Mouse (Mus musculus) kidney, embryonic 14.5 days (tissue): ENCODE measurements around the gene Ezr. TPM values are rescaled to one million over a fixed set of nuclear protein-coding genes. Genes with fewer than 3 reads are reported as not detected.
"Not testable (repeated sequence)": the region's sequence is repeated elsewhere in the genome, so short reads cannot be mapped to it uniquely, and the experiment has no call there.

ENCODE experiments used
- ATAC-seq: fragments of 200-750 bp; cut with Nextera tagmentation; 2 replicates; pipeline ENCODE4 v1.8.0; 2017; ENCODE audit warnings: moderate number of reproducible peaks, mild to moderate bottlenecking, moderate TSS enrichment, moderate library complexity; ENCODE audit not compliant: low FRiP score, low TSS enrichment
- H3K27ac ChIP-seq: fragments of 300-500 bp; sonication (generic); 2 replicates; pipeline ENCODE4 v1.5.1; 2014; ENCODE audit warnings: low read depth, mild to moderate bottlenecking, low read length, moderate library complexity, mixed read lengths
- H3K27me3 ChIP-seq: fragments of 300-500 bp; sonication (generic); 2 replicates; pipeline ENCODE4 v1.6.1; 2014; ENCODE audit warnings: mild to moderate bottlenecking, low read length; ENCODE audit not compliant: control insufficient read depth, insufficient read depth
- H3K36me3 ChIP-seq: fragments of 300-500 bp; sonication (generic); 2 replicates; pipeline ENCODE4 v1.6.1; 2014; ENCODE audit warnings: low read length, mixed read lengths; ENCODE audit not compliant: control insufficient read depth, insufficient read depth
- H3K4me1 ChIP-seq: fragments of 300-500 bp; sonication (generic); 2 replicates; pipeline ENCODE4 v1.6.1; 2014; ENCODE audit warnings: low read length, mixed read lengths; ENCODE audit not compliant: control insufficient read depth, insufficient read depth
- H3K4me2 ChIP-seq: fragments of 300-500 bp; sonication (generic); replicated peaks from 2 replicates; pipeline ENCODE4 v1.6.1; 2014; ENCODE audit warnings: low read depth, mild to moderate bottlenecking, low read length
- H3K4me3 ChIP-seq: fragments of 300-500 bp; sonication (generic); 2 replicates; pipeline ENCODE4 v1.5.1; 2014; ENCODE audit warnings: mild to moderate bottlenecking, low read length
- H3K9ac ChIP-seq: fragments of 300-500 bp; sonication (generic); 2 replicates; pipeline ENCODE4 v1.6.1; 2014; ENCODE audit warnings: low read depth, mild to moderate bottlenecking, low read length, moderate library complexity
- H3K9me3 ChIP-seq: fragments of 300-500 bp; sonication (generic); 2 replicates; pipeline ENCODE4 v1.6.1; 2016; ENCODE audit warnings: low read length; ENCODE audit not compliant: control insufficient read depth
- WGBS: fragments of 180-500 bp; shearing (Covaris S2); extraction: QIAGEN DNeasy Blood & Tissue Kit; methylation state at CpG from one replicate; pipeline ENCODE4 v1.1.7; 2014; 5-methylcytosine and 5-hydroxymethylcytosine counted together
- polyA plus RNA-seq: library from polyadenylated mRNA; unstranded; fragments of >200 nt; fragmentation: Nextera tagmentation; extraction: Ambion mirVana; gene quantifications from 2 replicates; pipeline ENCODE4 v1.2.1, GENCODE M21; 2014

Ezr gene
- polyA plus RNA-seq, 1 experiment from 2014 or later, result 158 TPM

- Histone ChIP-seq H3K9ac (no peak overlapping the region), H3K9me3 (no peaks in the 10 kb centered on the region), H3K4me2 (no peak overlapping the region), H3K36me3 (no peaks in the 10 kb centered on the region), H3K27me3 (no peaks in the 10 kb centered on the region), H3K4me3 (no peak overlapping the region), H3K4me1 (0 out of 2 replicates have a peak, but pooled peaks cover 3% of the 10 kb centered on the region), H3K27ac (no peak overlapping the region)
- ATAC-seq, result no peak
- 79% methylated on average over 12 of the region's 12 CpGs for WGBS
Measured at GRCm38 (mm10) chr17:6731634-6732033, 51.0 kb downstream of the Ezr start.

DNA sequence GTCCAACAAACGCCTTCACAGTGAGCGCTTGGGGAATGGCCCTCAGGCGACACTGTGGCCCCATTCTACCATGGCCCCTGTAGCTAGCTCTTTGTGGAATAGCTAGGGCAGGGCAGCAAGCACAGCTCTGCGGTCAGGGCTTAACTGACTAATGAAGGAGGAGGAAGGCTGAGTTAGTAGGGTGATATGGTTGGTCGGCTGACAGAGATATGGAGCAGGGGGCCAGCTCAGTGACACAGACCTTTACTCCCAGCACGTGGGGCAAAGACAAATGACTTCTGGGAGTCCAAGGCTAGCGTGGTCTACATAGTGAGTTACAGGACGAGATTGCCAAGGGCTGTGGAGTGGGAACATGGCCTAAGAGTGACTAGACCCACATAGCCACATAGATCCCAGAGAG, 51.5 kb downstream of the Ezr start:
- Histone ChIP-seq H3K9me3 (no peaks in the 10 kb centered on the region), H3K4me1 (0 out of 2 replicates have a peak, but pooled peaks cover 3% of the 10 kb centered on the region), H3K27ac (no peak overlapping the region), H3K36me3 (no peaks in the 10 kb centered on the region), H3K27me3 (no peaks in the 10 kb centered on the region), H3K4me3 (no peak overlapping the region), H3K9ac (no peak overlapping the region), H3K4me2 (no peak overlapping the region)
- ATAC-seq, result no peak
- 56% methylated on average over 8 of the region's 8 CpGs for WGBS

DNA sequence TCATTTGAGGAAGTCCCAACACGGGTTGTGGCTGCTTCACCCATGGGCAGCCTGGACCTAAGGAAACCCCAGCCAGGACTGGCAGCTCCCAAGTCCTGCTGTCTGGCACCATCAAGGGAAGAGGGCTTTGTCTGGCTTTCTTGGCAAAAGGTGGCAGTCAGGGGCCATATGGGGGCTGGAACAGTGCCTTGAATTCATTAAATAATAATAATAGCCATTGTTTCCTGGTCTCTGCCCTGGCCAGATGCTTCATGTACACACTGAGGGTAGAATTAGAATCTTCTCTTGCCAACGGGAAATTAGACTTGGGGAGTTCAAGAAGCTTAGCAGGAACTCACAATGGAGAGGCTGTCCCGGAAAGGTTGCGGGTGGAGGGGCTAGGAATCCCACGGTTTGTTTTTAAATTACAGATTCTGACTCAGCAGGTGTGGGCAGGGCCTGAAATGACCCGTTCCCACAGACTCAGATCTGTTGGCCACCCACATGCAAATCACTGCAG, 53.3 kb downstream of the Ezr start:
- H3K27me3 ChIP-seq, result no peaks in the 10 kb centered on the region
- H3K4me2 ChIP-seq, result no peak overlapping the region
- no peaks in the 10 kb centered on the region for H3K36me3 ChIP-seq
- no peaks in the 10 kb centered on the region for H3K9me3 ChIP-seq
- ATAC-seq, result no peak
- H3K4me3 ChIP-seq, result no peak overlapping the region
- H3K4me1 ChIP-seq, result 0 out of 2 replicates have a peak, but pooled peaks cover 3% of the 10 kb centered on the region
- 40% methylated on average over 6 of the region's 6 CpGs for WGBS
- H3K9ac ChIP-seq, result no peak overlapping the region
- no peak overlapping the region for H3K27ac ChIP-seq

DNA sequence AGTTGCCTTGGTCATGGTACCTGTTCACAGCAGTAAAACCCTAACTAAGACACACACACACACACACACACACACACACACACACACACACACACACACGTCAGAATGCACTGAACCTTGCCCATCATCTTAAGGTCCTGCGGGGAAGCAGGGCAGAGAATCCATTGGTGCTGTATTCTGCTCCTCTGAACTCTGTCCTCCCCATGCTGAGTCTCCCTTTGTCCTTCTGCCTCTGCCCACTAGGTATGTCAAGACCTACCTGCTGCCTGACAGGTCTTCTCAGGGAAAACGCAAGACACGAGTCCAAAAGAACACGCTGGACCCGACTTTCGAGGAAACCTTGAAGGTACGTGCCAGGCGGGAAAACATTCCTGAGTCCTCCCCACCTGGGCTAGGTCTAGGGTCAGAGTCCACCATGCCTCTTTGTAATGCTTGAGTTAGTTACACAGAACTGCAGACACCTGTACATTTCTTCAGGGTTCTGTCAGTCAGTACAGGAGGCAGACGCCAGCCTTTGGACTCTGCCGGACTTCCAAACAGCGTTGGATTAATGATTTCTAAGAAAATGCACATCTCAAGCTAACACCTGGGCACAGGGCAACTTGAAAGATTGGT, 54.5 kb downstream of the Ezr start:
- Histone ChIP-seq H3K4me1 (0 out of 2 replicates have a peak, but pooled peaks cover 3% of the 10 kb centered on the region), H3K9me3 (no peaks in the 10 kb centered on the region), H3K27ac (no peak overlapping the region), H3K27me3 (no peaks in the 10 kb centered on the region), H3K36me3 (no peaks in the 10 kb centered on the region), H3K4me3 (no peak overlapping the region), H3K9ac (no peak overlapping the region), H3K4me2 (no peak overlapping the region)
- ATAC-seq, result no peak; the same call in 1 of the 2 replicates
- 85% methylated on average over 12 of the region's 12 CpGs for WGBS

DNA sequence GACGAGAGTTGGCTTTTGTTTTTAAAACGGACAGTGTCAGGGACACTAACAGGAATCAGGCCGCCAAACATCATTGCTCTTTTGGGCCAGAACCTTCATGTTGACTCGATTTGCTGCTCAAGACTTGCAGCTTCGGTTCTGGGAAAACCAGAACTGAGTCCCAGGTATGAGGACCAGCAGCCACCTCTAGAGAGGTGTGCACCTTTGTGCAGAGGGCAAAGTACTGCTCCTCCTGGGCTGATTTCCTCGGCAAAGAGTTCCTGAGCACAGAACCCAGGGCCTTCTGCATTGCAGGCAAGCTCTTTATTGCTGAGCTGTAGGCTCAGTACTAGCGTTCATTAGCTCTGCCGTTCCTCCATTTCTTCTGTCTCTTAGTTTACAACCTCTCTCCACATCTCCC, 68.6 kb downstream of the Ezr start:
- H3K4me2 ChIP-seq, H3K27ac ChIP-seq, H3K4me3 ChIP-seq, H3K36me3 ChIP-seq, H3K4me1 ChIP-seq, ATAC-seq, H3K27me3 ChIP-seq, H3K9ac ChIP-seq, H3K9me3 ChIP-seq: not testable (repeated sequence)
- 74% methylated on average over 8 of the region's 8 CpGs for WGBS

GRCm38 (mm10) chr17:6713483-6713882, 69.1 kb downstream of the Ezr start:
- not testable (repeated sequence) for H3K9me3 ChIP-seq, ATAC-seq, H3K4me2 ChIP-seq, H3K27ac ChIP-seq, H3K4me1 ChIP-seq, H3K4me3 ChIP-seq, H3K36me3 ChIP-seq, H3K9ac ChIP-seq, H3K27me3 ChIP-seq
- 54% methylated on average over 2 of the region's 2 CpGs for WGBS

- H3K36me3 ChIP-seq, H3K4me2 ChIP-seq, H3K9ac ChIP-seq, H3K27me3 ChIP-seq, H3K27ac ChIP-seq, ATAC-seq, H3K4me1 ChIP-seq, H3K4me3 ChIP-seq, H3K9me3 ChIP-seq: not testable (repeated sequence)
- WGBS, result 62% methylated on average over 2 of the region's 2 CpGs
Measured at GRCm38 (mm10) chr17:6708194-6708593, 74.4 kb downstream of the Ezr start.

GRCm38 (mm10) chr17:6707422-6707821, 75.2 kb downstream of the Ezr start:
- H3K4me2 ChIP-seq, H3K27me3 ChIP-seq, ATAC-seq, H3K4me3 ChIP-seq, H3K27ac ChIP-seq, H3K4me1 ChIP-seq, H3K9me3 ChIP-seq, H3K9ac ChIP-seq, H3K36me3 ChIP-seq: not testable (repeated sequence)
- WGBS, result 95% methylated on average over 5 of the region's 5 CpGs

GRCm38 (mm10) chr17:6706448-6706847, 76.1 kb downstream of the Ezr start:
- not testable (repeated sequence) for H3K27ac ChIP-seq, H3K4me3 ChIP-seq, H3K36me3 ChIP-seq, H3K4me2 ChIP-seq, H3K4me1 ChIP-seq, H3K27me3 ChIP-seq, H3K9me3 ChIP-seq, ATAC-seq, H3K9ac ChIP-seq
- WGBS, result 72% methylated on average over 4 of the region's 5 CpGs
